Mouse (Mus musculus): ENCODE results near the gene T2. TPM values are rescaled to one million over a fixed set of nuclear protein-coding genes. Genes with fewer than 3 reads are reported as not detected.

Gene T2
- polyA plus RNA-seq, 1 experiment from 2014 or later, result not detected

GRCm38 (mm10) chr17:8468716-8469344 is 113.0 kb downstream of the T2 start:
- Histone ChIP-seq H3K27me3 (ENCODE audit: control insufficient read depth, insufficient read depth, low read depth, low read length) (peaks cover 6% of the 10 kb centered on the region), H3K9ac (ENCODE audit: low read depth, low read length) (no peak overlapping the region), H3K36me3 (ENCODE audit: control insufficient read depth, insufficient read depth) (no peaks in the 10 kb centered on the region), H3K4me3 (ENCODE audit: low read depth, low read length) (no peak overlapping the region), H3K4me2 (ENCODE audit: low read depth, low read length) (no peak overlapping the region), H3K9me3 (replicated peaks; ENCODE audit: control insufficient read depth, low read length) (no peaks in the 10 kb centered on the region), H3K27ac (ENCODE audit: low read length) (no peak overlapping the region), H3K4me1 (ENCODE audit: control insufficient read depth, low read depth, low read length) (no peaks in the 10 kb centered on the region)
- ATAC-seq (ENCODE audit: low read depth), result no peak
- 14% methylated on average over 19 of the region's 19 CpGs for WGBS (ENCODE audit: insufficient replicate concordance)

Other genes starting within 250 kb of the T2 start
- gene Gm49673, start 208.2 kb upstream of the T2 start, polyA plus RNA-seq (2015; fragmentation: Nextera tagmentation; extraction: Ambion mirVana), result not detected in 2 replicates
- gene Rnaset2a, start 207.9 kb upstream of the T2 start, polyA plus RNA-seq (2015; fragmentation: Nextera tagmentation; extraction: Ambion mirVana), result 17.2 and 19.6 TPM in 2 replicates
- 9.3 and 9.9 TPM in 2 replicates for gene Fgfr1op, start 190.5 kb upstream of the T2 start, polyA plus RNA-seq (2015; fragmentation: Nextera tagmentation; extraction: Ambion mirVana)
- 0.08 and 0.11 TPM in 2 replicates for gene Ccr6, start 119.9 kb upstream of the T2 start, polyA plus RNA-seq (2015; fragmentation: Nextera tagmentation; extraction: Ambion mirVana)
- gene Mpc1, start 73.1 kb upstream of the T2 start, polyA plus RNA-seq (2015; fragmentation: Nextera tagmentation; extraction: Ambion mirVana), result 168 and 173 TPM in 2 replicates
- gene Sft2d1, start 44.9 kb upstream of the T2 start, polyA plus RNA-seq (2015; fragmentation: Nextera tagmentation; extraction: Ambion mirVana), result 44.5 and 47.4 TPM in 2 replicates
- 0.07 TPM in 1 of 2 replicates, not detected in the other for gene Prr18, start 18.5 kb upstream of the T2 start, polyA plus RNA-seq (2015; fragmentation: Nextera tagmentation; extraction: Ambion mirVana)
- not detected in 2 replicates for gene T, start 78.4 kb downstream of the T2 start, polyA plus RNA-seq (2015; fragmentation: Nextera tagmentation; extraction: Ambion mirVana)
- gene Pde10a, start 169.4 kb downstream of the T2 start, polyA plus RNA-seq (2015; fragmentation: Nextera tagmentation; extraction: Ambion mirVana), result 0.54 and 0.89 TPM in 2 replicates
- not detected in 2 replicates for gene Gm17087, start 211.0 kb downstream of the T2 start, polyA plus RNA-seq (2015; fragmentation: Nextera tagmentation; extraction: Ambion mirVana)

Measured in liver, embryonic 16.5 days (tissue).